Mouse (Mus musculus) heart, postnatal 0 days (tissue): ENCODE measurements around the gene Antxr1.

Source experiments
- CTCF ChIP-seq: IDR thresholded peaks from 2 replicates; pipeline ENCODE4 v1.5.1; 2016; ENCODE audit warnings: antibody characterized with exemption, control low read depth, low read depth
- EP300 ChIP-seq: IDR thresholded peaks from 2 replicates; pipeline ENCODE4 v1.6.1; 2016; ENCODE audit warnings: antibody characterized with exemption, low read depth

DNA sequence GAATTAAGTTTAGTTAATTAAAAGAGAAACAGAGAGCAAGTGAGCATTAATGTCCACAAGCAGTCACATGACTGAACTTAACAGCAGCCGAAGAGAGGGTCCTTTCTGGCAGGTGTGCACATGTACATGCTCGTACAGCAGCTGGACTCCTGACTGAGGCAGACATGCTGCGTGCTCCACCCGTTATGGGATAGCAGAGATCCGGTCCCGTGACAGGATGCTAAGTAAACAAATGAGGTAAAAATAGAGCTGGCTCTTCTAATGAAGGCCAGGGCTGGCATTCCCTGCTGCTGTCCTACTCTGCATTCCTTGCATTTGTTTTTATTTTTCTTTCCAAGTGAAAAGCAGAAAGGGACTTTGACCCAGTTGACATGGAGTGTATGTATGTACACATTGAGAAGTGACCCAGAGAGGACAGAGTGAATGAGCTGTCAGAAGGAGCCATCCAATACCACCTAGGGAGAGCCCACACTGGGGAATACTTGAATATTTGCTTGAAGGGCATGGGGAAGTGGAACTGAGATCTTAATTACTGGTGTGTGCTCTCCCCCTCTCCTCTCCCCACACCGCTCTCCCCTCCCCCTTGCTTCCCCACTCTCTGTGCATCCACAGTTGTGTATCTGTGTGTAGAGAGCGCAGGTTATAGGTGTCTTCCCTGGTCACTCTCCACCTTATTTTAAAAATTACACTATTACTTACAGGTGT, 208.4 kb downstream of the Antxr1 start:
- TF ChIP-seq CTCF (no peak), EP300 (no peak)
